Mouse (Mus musculus) embryonic fibroblast, embryonic 13.5 days (primary cell): ENCODE data around the gene BC030867.

Experiments
- CTCF ChIP-seq: IDR thresholded peaks from 2 replicates; pipeline ENCODE4 v1.5.1; 2011; ENCODE audit warnings: mild to moderate bottlenecking, control low read depth, low read length, moderate library complexity, borderline replicate concordance; ENCODE audit not compliant: insufficient read depth
- POLR2A ChIP-seq: IDR thresholded peaks from 2 replicates; pipeline ENCODE4 v1.6.1; 2011; ENCODE audit warnings: low read depth, mild to moderate bottlenecking, control low read depth, low read length, moderate library complexity

- no peak for TF ChIP-seq CTCF
- no peak for TF ChIP-seq POLR2A
Measured at GRCm38 (mm10) chr11:102258521-102258920, 9.8 kb downstream of the BC030867 start.
